Mouse (Mus musculus) thymus, adult 2 months (tissue): ENCODE results near the gene Cks1b. TPM values are rescaled to one million over a fixed set of nuclear protein-coding genes. Genes with fewer than 3 reads are reported as not detected.

ENCODE experiments used
- DNase-seq: peaks from one replicate; pipeline ENCODE4 v3.0.0; 2021
- H3K27ac ChIP-seq: fragments of 200-500 bp; 2 replicates; pipeline ENCODE4 v1.5.1; 2012; ENCODE audit warnings: low read length, control low read depth; ENCODE audit not compliant: control insufficient read depth, insufficient read depth
- H3K27me3 ChIP-seq: fragments of 200-500 bp; 2 replicates; pipeline ENCODE4 v1.6.1; 2012; ENCODE audit warnings: mild to moderate bottlenecking, low read length, moderate library complexity, mixed read lengths; ENCODE audit not compliant: control insufficient read depth, insufficient read depth
- H3K36me3 ChIP-seq: fragments of 200-500 bp; 2 replicates; pipeline ENCODE4 v1.6.1; 2012; ENCODE audit warnings: mild to moderate bottlenecking, low read length, moderate library complexity; ENCODE audit not compliant: control insufficient read depth, insufficient read depth
- H3K4me1 ChIP-seq: fragments of 200-500 bp; replicated peaks from 2 replicates; pipeline ENCODE4 v1.6.1; 2012; ENCODE audit warnings: low read length; ENCODE audit not compliant: control insufficient read depth, insufficient read depth
- H3K4me3 ChIP-seq: fragments of 200-500 bp; 2 replicates; pipeline ENCODE4 v1.5.1; 2012; ENCODE audit warnings: mild to moderate bottlenecking, low read length, control low read depth, moderate library complexity; ENCODE audit not compliant: control insufficient read depth, insufficient read depth
- CTCF ChIP-seq: fragments of 200-500 bp; IDR thresholded peaks from 2 replicates; pipeline ENCODE4 v1.5.1; 2012; ENCODE audit warnings: mild to moderate bottlenecking, control low read depth, low read length, moderate library complexity, borderline replicate concordance; ENCODE audit not compliant: control insufficient read depth, poor library complexity, insufficient read depth; ENCODE audit errors: extremely low read depth
- POLR2A ChIP-seq: fragments of 200-500 bp; IDR thresholded peaks from 2 replicates; pipeline ENCODE4 v1.6.1; 2012; ENCODE audit warnings: mild to moderate bottlenecking, low read length, control low read depth, moderate library complexity; ENCODE audit not compliant: control insufficient read depth, poor library complexity, insufficient read depth; ENCODE audit errors: extremely low read depth
- WGBS: fragments of 180-500 bp; shearing (Covaris S2); methylation state at CpG from one replicate; pipeline ENCODE4 v1.1.7; 2018; 5-methylcytosine and 5-hydroxymethylcytosine counted together
- polyA plus RNA-seq: library from polyadenylated mRNA; depleted of rRNA; stranded (reverse); fragments of >200 nt; gene quantifications from 2 replicates; pipeline ENCODE4 v1.2.3, GENCODE M21; 2012

Cks1b gene
- polyA plus RNA-seq, 1 experiment = 104 TPM

GRCm38 (mm10) chr3:89384331-89385076, 33.7 kb downstream of the Cks1b start:
- Histone ChIP-seq H3K4me3 (0 out of 2 replicates have a peak overlapping the region, but pooled peaks have one; percentile 37), H3K27ac (no peak overlapping the region), H3K4me1 (peaks cover 57% of the 10 kb centered on the region), H3K36me3 (no peaks in the 10 kb centered on the region), H3K27me3 (no peaks in the 10 kb centered on the region)
- DNase-seq = no peak
- TF ChIP-seq POLR2A (no peak), CTCF (no peak)
- 85% methylated on average over 12 of the region's 12 CpGs for WGBS

DNA sequence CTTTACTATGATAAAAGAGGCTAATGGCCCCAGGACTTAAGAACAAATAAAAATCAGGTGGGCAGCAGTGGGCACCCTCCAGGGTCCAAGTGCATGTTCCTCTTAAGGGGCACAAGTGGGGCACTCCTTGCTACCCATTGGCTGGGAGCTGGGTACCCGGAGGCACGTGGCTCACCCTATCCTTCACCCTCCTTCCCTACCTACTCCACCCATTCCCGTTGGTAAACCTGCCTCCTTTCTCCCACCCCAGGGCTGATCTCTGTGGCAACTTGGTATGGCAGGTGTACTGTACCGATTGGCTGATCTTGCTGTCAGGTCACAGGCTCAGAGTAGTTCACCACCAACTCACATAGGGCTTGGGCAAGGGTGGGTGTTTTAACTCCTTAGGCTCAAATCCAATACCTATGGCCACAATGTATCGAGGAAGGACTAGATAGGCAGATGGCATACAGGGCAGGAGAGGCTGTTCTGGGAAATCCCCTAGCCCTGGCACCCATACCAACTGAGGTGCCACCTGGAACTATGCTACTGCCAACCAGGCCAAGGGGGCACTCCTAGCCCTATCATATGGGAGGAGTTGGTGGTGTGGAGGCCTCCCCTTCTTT, 34.4 kb downstream of the Cks1b start:
- H3K36me3 ChIP-seq = no peaks in the 10 kb centered on the region
- no peaks in the 10 kb centered on the region; the same call in 1 of the 2 replicates for H3K27me3 ChIP-seq
- TF ChIP-seq POLR2A = no peak
- TF ChIP-seq CTCF = no peak
- no peak overlapping the region; the same call in 1 of the 2 replicates for H3K27ac ChIP-seq
- DNase-seq = no peak
- no peak overlapping the region for H3K4me3 ChIP-seq
- peaks cover 59% of the 10 kb centered on the region for H3K4me1 ChIP-seq
- WGBS = 87% methylated on average over 5 of the region's 5 CpGs

DNA sequence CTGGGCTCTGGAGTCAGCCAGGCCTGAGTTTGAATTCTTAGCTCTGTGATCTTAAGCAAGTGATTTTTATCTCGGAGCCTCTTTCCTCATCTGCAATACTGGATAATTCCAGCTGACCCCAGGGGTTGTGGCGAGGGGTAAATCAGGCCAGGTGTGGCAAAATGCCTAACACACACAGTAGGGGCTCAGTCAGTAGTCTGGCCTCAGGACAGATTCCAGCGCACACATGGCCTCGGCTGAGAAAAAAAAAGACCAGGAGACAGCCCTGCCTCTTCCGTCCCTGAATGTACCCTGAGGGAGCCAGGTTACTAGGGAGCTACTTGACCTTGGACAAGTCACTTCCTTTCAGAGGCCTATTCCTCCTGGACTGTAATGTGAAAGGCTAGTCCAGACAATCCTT, 35.2 kb downstream of the Cks1b start:
- 93% methylated on average over 5 of the region's 5 CpGs for WGBS
- peaks cover 58% of the 10 kb centered on the region for H3K4me1 ChIP-seq
- no peak for DNase-seq
- peak overlapping the region; percentile 60; the same call in 1 of the 2 replicates for H3K27ac ChIP-seq
- H3K27me3 ChIP-seq = no peaks in the 10 kb centered on the region; the same call in 1 of the 2 replicates
- TF ChIP-seq POLR2A (no peak), CTCF (no peak)
- H3K36me3 ChIP-seq = no peaks in the 10 kb centered on the region
- no peak overlapping the region for H3K4me3 ChIP-seq

GRCm38 (mm10) chr3:89382033-89382882, 35.9 kb downstream of the Cks1b start:
- Histone ChIP-seq H3K27ac (peak overlapping the region; percentile 60; the same call in 1 of the 2 replicates), H3K4me1 (peaks cover 60% of the 10 kb centered on the region), H3K4me3 (no peak overlapping the region), H3K36me3 (no peaks in the 10 kb centered on the region), H3K27me3 (no peaks in the 10 kb centered on the region; the same call in 1 of the 2 replicates)
- 81% methylated on average over 9 of the region's 9 CpGs for WGBS
- DNase-seq = peak; percentile 28
- no peak for TF ChIP-seq CTCF
- no peak for TF ChIP-seq POLR2A

- Histone ChIP-seq H3K27ac (no peak overlapping the region), H3K27me3 (no peaks in the 10 kb centered on the region; the same call in 1 of the 2 replicates), H3K36me3 (no peaks in the 10 kb centered on the region), H3K4me3 (no peak overlapping the region), H3K4me1 (peaks cover 60% of the 10 kb centered on the region)
- TF ChIP-seq POLR2A (no peak), CTCF (no peak)
- DNase-seq = no peak
- 93% methylated on average over 11 of the region's 11 CpGs for WGBS
These were observed 37.0 kb downstream of the Cks1b start for GRCm38 (mm10) chr3:89381233-89381632.

DNA sequence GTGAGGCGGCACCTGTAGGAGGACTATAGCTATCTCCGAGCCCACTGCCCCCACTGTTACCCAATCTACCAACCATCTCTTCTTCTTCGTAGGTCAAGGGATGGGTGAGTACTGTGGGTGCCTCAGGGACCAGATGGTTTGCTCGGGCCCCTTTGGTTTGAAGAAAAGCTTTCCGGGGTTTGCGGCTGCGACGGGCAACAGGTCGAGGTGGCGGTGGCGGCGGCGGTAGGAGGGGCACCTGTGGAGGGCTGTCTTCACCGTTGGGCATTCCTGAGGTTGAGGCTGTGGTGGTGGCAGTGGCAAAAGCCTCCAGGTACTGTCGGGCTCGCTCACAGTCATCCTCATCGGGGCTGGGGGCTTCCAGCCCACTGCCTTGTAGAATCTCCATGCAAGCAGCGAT, 37.5 kb downstream of the Cks1b start:
- WGBS = 92% methylated on average over 18 of the region's 18 CpGs
- Histone ChIP-seq H3K36me3 (no peaks in the 10 kb centered on the region), H3K4me1 (peaks cover 55% of the 10 kb centered on the region), H3K4me3 (no peak overlapping the region), H3K27me3 (no peaks in the 10 kb centered on the region; the same call in 1 of the 2 replicates), H3K27ac (no peak overlapping the region)
- DNase-seq = no peak
- TF ChIP-seq CTCF (no peak), POLR2A (no peak)
